Mouse (Mus musculus): ENCODE results near the gene Mospd3.

Gene Mospd3

DNA sequence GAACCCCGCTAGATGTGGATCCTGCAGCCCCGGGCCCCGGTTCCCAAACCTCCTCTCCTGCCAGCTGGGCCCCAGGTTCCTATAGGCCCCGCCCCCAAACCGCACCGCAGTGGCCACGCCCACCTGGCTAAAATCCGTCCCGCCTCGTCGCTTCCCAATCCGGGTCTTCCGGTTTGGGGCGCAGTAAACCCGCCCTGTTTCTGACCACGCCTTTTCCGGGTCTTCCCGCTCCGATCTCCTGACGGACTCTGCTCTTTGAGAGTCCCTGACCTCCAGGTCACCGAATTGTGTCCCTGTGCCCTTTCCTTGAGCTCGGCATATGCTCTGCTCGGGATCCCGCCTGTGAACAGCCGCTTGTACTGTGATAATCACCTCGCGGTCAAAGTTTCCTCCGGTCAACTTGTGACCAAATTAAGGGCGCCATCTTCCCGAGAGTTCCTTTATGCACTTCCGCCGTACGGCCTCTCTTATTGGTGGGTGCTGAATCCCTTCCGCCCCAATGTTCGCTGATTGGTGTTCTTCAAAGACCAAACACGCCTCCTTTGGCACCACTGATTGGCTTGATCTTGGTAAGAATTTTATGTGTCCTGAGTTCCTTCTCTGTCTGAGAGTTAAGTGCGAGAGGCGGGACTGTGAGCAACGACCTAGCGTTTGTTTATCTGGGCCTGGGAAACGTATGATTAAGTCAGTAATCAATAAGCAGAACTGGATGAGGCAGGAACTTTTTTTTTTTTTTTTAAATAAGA is at the start of gene Mospd3:
TSS of gene Mospd3 (minus strand) at position 440 of the 746 bp plus-strand sequence.
- peak; percentile 95 for DNase-seq (ENCODE audit: low read depth)

DNA sequence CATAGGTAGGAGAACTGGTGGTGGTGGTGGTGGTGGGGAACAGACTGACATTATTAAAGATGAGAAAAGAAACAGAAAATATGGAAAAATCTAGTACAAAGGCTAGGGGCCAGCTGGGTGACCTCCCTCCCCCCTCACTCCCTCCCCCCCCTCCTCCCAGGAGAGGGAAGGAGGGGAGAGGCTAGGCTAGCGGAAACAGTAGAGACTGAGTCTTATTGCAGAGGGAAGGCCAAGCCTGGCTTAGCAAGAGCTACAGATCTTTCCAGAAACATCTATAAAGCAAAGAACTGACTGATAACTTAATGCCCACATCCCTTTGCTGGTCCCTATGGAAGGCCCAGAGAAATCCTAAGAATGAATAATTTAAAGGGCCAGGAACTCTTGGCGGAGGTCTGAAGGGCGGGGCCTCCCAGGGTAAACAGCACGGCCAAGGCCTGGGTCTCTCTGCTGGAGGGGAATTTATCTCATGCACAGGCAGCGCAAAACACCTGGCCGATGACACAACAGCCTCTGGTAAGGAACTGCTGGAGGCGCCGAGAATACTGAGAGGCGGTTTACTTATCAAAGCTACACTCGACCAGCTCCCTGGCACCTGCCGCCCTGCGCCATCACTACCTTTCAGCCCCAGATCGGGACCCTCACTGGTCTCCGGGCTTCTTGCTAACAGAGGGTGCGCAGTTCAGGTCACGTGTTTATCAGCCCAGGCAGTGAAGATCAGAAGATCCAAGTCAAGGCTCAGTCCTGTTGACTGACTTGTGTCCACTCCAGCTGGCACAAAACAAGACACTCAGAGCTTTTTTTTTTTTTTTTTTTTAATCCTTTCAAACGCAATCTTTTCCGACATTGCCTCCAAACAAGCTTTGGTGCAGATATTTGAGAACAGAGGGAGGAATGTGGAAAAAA is 49.1 kb upstream of the Mospd3 start:
- DNase-seq (ENCODE audit: low read depth): no peak

GRCm38 (mm10) chr5:137649251-137649650 is 48.4 kb upstream of the Mospd3 start:
- no peak for DNase-seq (ENCODE audit: low read depth)

- no peak for DNase-seq (ENCODE audit: low read depth)
Measured at GRCm38 (mm10) chr5:137647827-137648601, 47.2 kb upstream of the Mospd3 start.

DNA sequence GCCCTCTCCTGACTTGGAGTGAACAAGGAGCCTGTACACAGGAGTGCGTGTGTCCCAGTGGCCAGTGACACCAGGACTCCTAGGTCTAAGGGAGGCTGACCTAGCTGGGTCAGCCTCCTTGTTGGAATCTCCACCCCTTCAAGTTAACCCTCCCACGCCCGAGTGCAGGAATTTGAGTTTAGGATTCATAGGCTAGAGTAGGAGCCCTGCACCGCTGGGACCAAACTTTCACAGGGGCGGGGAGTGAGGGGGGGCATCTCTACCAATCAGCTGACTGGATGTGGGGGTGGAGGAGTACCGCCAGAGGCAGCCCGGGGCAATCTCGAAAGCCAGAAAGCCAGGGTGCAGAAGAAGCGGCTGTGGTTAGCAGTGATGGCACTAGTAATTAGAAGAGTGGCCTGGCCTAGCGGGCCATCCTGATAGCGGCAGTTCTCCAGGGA is 44.8 kb upstream of the Mospd3 start, which contains the start of gene Irs3:
TSS of gene Irs3 (minus strand) at position 63 of the 440 bp plus-strand sequence.
- DNase-seq (ENCODE audit: low read depth): no peak

GRCm38 (mm10) chr5:137645091-137645651 is 44.3 kb upstream of the Mospd3 start:
- no peak for DNase-seq (ENCODE audit: low read depth)

DNA sequence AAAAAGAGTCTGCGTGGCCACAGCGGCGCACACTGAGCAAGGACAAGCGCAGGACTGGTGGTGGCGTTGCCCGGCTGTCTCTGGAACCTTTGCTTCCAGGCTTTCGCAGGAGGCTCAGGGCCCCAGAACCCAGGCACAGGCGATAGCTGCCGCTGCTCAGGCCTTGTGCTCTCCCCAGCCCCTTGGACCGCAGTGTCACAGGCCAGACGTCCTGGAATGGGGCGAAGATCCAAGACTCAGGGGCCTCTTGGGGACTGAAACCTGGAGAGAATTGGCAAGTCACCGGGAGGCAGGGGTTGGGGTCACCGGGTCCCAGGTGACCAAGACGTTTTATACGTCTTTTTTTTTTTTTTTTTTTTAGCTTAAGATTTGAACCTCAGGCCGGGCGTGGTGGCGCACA is 43.6 kb upstream of the Mospd3 start:
- DNase-seq (ENCODE audit: low read depth): no peak

DNA sequence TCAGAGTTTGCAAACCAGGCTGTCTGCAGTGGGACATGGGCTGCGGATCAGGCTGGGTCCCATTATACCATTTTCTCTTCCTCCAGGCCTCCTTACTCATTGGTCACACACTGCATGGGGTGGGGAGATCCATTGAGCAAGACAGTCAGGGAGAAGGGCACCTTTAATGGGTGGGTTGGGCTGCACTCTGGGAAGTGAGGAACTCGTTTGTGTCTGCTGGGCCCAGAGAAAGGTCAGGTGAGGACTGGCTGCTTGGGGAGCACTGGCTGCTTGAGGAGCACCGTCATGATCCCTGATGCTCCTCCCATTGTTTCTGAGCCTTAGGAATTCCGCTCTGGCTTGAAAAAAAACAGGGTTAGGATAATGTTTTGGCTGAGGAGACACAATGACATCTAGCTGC is 42.0 kb upstream of the Mospd3 start:
- DNase-seq (ENCODE audit: low read depth): no peak

- no peak for DNase-seq (ENCODE audit: low read depth)
Measured at GRCm38 (mm10) chr5:137641054-137641453, 40.2 kb upstream of the Mospd3 start, which contains the start of gene Sap25. TSS of gene Sap25 (plus strand) at chr5:137641334.

- DNase-seq (ENCODE audit: low read depth): no peak
Measured at GRCm38 (mm10) chr5:137639472-137639871, 38.6 kb upstream of the Mospd3 start.

GRCm38 (mm10) chr5:137633397-137634084 is 32.7 kb upstream of the Mospd3 start:
- DNase-seq (ENCODE audit: low read depth): no peak

DNA sequence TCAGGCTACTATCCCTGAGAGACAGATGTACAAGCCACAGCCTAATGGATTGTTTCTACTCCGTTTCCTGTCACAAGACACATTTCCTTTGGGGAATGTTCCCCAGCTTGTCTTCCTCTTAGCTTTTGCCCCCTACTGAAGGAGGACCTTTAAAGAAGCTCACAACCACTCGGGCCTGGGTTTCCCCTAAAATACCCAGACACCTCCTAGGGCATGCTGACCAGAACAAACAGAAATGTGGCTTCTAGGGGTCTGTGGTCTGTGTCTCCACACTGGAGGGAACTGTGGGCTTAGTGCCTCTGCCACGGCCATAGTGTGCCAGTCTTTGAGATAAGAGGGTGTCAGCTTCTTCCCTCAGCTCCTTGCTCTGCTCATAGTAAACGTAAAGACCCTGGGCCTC is 30.7 kb upstream of the Mospd3 start:
- DNase-seq (ENCODE audit: low read depth): no peak

DNA sequence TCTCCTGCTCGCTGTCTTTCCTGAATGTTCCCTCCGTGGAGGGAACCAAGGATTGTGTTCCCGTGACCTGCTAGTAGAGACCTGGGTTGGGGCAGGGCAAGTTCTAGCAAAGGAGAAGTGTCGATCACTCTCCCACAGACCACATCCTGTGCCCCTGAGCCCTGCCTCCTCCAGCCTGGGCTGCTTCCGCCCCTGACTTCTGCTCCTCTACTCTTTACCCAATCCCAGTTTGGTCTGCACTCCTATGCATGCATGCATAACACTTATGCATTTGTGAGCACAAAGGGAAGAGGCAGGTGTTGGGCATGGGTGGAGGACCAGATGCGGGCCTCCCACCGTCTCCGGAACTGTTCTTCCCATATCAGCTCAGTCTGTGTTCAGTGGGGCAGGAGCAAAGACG is 30.3 kb upstream of the Mospd3 start:
- no peak for DNase-seq (ENCODE audit: low read depth)

- no peak for DNase-seq (ENCODE audit: low read depth)
Measured at GRCm38 (mm10) chr5:137630602-137631001, 29.7 kb upstream of the Mospd3 start.

DNA sequence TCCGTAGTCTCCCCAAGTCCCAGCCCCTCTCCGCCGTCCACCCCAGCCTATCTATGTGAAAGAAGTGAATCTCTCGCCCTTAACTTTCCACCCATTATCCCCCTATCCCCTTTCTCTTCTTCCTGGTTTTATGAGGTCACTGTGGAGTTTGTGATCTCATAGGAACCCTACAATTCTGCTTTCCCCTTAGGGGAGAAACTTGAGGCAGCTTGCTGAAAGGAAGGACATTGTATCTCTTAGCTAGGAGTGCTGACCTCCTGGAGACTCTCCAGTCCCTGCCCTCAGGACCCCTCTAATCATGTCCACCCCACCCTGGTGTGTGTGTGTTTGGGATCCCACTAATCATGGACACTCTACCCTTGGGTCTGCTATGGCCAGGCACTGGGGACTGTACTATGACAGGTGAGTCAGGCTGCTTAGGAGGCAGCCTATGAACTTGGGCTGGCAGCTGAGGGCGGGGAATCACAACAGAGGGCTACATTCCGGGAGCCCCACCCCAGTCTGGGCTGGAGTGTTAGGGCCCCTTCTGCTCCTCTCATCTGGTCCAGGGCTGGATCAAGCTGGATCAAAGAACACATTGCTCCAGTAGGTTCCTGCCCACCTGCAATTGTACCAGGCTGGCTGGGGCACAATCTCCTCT is 29.2 kb upstream of the Mospd3 start:
- no peak for DNase-seq (ENCODE audit: low read depth)

GRCm38 (mm10) chr5:137629306-137629721 is 28.5 kb upstream of the Mospd3 start:
- no peak for DNase-seq (ENCODE audit: low read depth)

- peak; percentile 99 for DNase-seq (ENCODE audit: low read depth)
Measured at GRCm38 (mm10) chr5:137628498-137629305, 27.8 kb upstream of the Mospd3 start, which contains the start of the genes Fbxo24, Lrch4 and Gm20605. TSS of gene Fbxo24 (minus strand) at chr5:137629002. TSS of gene Lrch4 (plus strand) at chr5:137629121. TSS of gene Gm20605 (plus strand) at chr5:137629175.

DNA sequence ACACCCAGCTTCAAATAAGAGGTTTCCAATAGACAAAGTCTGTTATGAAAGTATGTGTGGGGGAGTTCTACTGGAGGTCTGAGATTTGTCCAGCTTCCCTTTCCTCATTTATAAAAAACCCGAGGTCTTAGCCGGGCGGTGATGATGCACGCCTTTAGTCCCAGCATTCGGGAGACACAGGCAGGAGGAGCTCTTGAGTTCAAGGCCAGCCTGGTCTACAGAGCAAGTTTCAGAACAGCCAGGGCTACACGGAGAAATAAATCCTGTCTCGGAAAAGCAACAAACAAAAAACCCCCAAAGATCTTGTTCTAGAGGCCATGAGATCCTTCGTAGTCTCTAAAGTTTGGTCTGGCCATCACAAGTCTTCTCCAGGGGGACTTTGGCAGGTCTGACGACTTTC is 27.1 kb upstream of the Mospd3 start:
- DNase-seq (ENCODE audit: low read depth): no peak

DNA sequence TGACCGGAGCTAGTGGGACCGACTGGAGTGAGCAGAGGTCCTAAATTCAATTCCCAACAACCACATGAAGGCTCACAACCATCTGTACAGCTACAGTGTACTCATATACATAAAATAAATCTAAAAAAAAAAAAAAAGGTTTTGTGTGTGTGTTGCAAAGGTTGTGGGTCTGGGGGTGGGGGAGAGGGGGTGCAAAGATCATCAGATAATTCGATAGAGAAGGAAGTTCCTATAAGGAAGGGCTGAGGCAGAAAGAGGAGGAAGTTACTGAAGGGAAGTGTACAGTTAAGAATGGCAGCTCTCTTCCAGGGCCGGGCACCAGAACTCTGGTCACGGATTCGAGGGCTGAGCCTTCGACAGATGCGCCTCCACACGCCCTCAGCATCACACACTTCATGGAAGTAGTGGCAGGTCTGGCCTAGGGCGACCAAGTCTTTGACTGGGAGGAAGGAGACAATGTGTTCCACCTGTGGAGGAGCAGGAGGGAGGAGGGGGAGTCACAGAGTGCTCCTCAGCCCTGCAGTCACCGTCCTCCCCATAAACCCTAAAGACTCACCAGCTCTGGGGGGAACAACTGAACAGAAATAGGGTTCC is 23.2 kb upstream of the Mospd3 start:
- DNase-seq (ENCODE audit: low read depth): no peak
